Mouse (Mus musculus): ENCODE results near the gene Immp2l. TPM values are rescaled to one million over a fixed set of nuclear protein-coding genes. Genes with fewer than 3 reads are reported as not detected.
"Not testable (repeated sequence)": the region's sequence is repeated elsewhere in the genome, so short reads cannot be mapped to it uniquely, and the experiment has no call there.

Immp2l gene
- polyA plus RNA-seq, 1 experiment, result 14.8 TPM

DNA sequence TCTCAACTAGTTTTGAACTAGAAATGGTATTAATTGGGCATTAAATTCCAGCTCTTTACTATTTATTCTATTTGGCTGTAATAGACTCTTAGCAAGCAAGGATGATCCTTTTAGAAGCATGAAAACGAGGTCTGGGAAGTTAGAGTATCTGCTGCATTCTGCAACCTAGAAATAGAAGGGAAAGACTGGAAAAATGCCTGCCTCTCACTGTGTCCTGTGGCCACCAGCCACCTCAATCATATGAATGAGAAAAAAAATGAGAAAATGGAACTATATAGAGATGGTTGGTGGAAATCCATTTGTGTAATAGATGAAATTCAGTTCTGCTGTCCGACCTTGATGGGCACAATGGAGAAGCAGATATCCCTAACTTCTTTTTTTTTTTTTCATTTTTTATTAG is 810.8 kb downstream of the Immp2l start:
- Histone ChIP-seq H3K4me3 (ENCODE audit: insufficient read depth, low read depth, low read length) (no peak overlapping the region), H3K27me3 (replicated peaks; ENCODE audit: control insufficient read depth, insufficient read depth, low read length) (no peaks in the 10 kb centered on the region), H3K36me3 (ENCODE audit: control insufficient read depth, insufficient read depth, low read length) (no peaks in the 10 kb centered on the region), H3K27ac (ENCODE audit: insufficient read depth, low read depth, low read length) (no peak overlapping the region), H3K4me1 (ENCODE audit: control insufficient read depth, insufficient read depth, low read length) (no peaks in the 10 kb centered on the region)
- 93% methylated on average over 2 of the region's 2 CpGs for WGBS
- TF ChIP-seq POLR2A (IDR thresholded peaks at IDR 0.05; ENCODE audit: low read depth, low read length), result no peak
- TF ChIP-seq CTCF (conservative IDR thresholded peaks at IDR 0.05; ENCODE audit: insufficient read depth, insufficient read length, low read depth, low read length), result no peak
- DNase-seq, result no peak

DNA sequence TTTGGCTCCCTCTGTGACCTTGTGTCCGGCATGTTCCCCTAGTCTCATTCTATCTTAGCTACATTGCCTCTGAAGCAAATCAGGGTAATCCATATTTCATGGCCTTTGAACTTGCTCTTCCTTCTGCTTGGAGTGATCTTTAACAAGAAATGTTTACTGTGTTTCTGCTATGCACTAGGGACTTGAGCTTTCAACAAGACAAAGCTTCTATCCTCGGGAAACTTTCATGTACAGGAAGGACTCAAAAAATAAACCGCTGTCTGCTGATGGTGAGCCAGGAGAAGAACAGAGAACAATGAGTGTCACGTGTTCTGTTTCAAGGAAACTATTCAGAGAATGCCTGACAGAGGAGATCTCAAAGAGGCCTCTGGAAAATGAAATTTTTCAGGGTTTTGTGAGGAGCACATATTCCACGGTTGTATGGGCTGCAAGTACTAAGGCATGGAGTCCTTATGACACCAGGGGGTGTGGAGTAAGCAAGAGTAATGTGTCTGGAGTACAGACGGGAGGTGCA is 814.5 kb downstream of the Immp2l start:
- no peak overlapping the region for H3K4me3 ChIP-seq (ENCODE audit: insufficient read depth, low read depth, low read length)
- H3K27ac ChIP-seq (ENCODE audit: insufficient read depth, low read depth, low read length), result no peak overlapping the region
- no peaks in the 10 kb centered on the region for H3K36me3 ChIP-seq (ENCODE audit: control insufficient read depth, insufficient read depth, low read length)
- 65% methylated on average over 6 of the region's 6 CpGs for WGBS
- DNase-seq, result peak; percentile 12
- TF ChIP-seq POLR2A (IDR thresholded peaks at IDR 0.05; ENCODE audit: low read depth, low read length) (no peak), CTCF (conservative IDR thresholded peaks at IDR 0.05; ENCODE audit: insufficient read depth, insufficient read length, low read depth, low read length) (no peak)
- no peaks in the 10 kb centered on the region for H3K27me3 ChIP-seq (replicated peaks; ENCODE audit: control insufficient read depth, insufficient read depth, low read length)
- H3K4me1 ChIP-seq (ENCODE audit: control insufficient read depth, insufficient read depth, low read length), result no peaks in the 10 kb centered on the region

DNA sequence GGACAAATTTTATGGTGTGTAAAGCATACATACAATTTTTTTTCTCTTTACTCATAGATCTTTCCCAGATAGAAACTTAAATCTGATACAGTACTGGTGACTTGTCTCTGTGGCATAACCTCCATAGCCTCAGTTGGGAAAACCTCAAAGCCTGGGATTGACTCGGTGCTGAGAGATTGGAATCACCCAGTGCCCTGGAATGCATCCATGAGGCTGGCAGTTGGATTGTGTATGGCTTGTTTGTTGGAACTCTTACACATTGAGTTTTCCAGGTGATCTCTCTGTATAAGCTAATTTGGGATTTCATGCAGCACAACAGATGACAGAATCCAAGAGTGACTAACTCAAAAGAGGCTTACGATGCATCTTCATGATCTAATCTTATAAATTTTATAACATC is 815.4 kb downstream of the Immp2l start:
- WGBS, result 88% methylated on average over 2 of the region's 2 CpGs
- Histone ChIP-seq H3K36me3 (ENCODE audit: control insufficient read depth, insufficient read depth, low read length) (no peaks in the 10 kb centered on the region), H3K4me3 (ENCODE audit: insufficient read depth, low read depth, low read length) (no peak overlapping the region), H3K4me1 (ENCODE audit: control insufficient read depth, insufficient read depth, low read length) (no peaks in the 10 kb centered on the region), H3K27ac (ENCODE audit: insufficient read depth, low read depth, low read length) (no peak overlapping the region), H3K27me3 (replicated peaks; ENCODE audit: control insufficient read depth, insufficient read depth, low read length) (no peaks in the 10 kb centered on the region)
- TF ChIP-seq POLR2A (IDR thresholded peaks at IDR 0.05; ENCODE audit: low read depth, low read length) (no peak), CTCF (conservative IDR thresholded peaks at IDR 0.05; ENCODE audit: insufficient read depth, insufficient read length, low read depth, low read length) (no peak)
- DNase-seq, result no peak

DNA sequence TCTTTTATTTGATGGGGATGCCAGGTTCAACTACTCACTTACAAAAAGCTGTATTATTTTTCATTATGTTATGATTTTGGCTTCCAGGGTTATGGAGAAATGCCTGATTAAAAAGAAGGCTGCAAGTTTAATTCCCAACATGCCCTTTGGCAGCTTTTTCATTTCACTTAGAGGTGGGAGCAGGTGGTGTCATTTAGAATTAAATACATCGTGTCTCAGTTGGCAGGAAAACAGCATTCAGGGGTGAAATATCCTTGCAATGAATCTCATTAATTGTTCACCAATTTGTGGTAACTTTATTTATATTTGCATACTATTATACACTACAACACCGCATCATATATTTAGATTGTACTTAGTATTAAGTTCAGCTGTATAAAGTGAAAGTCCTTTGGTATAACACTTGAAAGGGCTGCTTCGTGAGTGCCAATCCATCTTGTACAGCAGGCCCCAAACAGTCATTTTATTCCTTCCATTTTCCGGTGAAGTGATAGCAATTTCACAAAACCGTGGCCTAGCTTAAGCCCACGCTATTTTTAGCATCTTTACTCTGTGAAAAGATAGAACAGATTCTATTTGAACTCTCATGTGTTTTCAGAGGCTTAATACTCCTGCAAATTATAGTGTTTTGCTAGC is 818.9 kb downstream of the Immp2l start:
- Histone ChIP-seq H3K4me1 (ENCODE audit: control insufficient read depth, insufficient read depth, low read length) (no peaks in the 10 kb centered on the region), H3K27me3 (replicated peaks; ENCODE audit: control insufficient read depth, insufficient read depth, low read length) (no peaks in the 10 kb centered on the region)
- TF ChIP-seq POLR2A (IDR thresholded peaks at IDR 0.05; ENCODE audit: low read depth, low read length), result no peak
- no peak for TF ChIP-seq CTCF (conservative IDR thresholded peaks at IDR 0.05; ENCODE audit: insufficient read depth, insufficient read length, low read depth, low read length)

DNA sequence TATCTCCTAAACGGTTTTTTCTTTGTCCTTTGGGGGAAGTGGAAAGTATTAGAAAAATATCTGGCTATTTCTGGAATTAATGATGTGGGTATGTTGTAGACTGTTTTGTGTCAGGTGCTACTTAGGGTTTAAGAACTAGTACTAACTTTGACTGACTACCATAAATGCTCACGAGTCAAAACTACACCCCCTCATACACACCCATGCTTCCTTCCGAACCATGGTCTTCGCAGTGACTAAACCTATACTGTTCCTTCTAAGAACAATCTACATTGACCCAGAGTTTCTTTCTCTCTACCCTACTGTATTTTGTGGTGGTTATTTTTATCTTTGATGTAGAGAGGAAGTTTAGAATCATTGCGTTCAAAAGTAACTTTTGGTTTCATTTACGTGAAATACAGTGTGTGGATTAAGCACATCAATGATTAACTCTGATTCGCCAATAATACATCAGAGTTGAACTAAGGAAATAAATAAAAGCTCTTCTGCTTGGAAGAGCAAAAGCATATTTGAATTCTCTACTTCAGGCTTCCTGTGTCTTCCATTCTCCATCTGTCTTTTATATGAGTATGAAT is 828.1 kb downstream of the Immp2l start:
- no peak overlapping the region for H3K4me3 ChIP-seq (ENCODE audit: insufficient read depth, low read depth, low read length)
- WGBS, result 57% methylated on average over 7 of the region's 7 CpGs
- no peaks in the 10 kb centered on the region for H3K36me3 ChIP-seq (ENCODE audit: control insufficient read depth, insufficient read depth, low read length)
- no peaks in the 10 kb centered on the region for H3K4me1 ChIP-seq (ENCODE audit: control insufficient read depth, insufficient read depth, low read length)
- H3K27me3 ChIP-seq (replicated peaks; ENCODE audit: control insufficient read depth, insufficient read depth, low read length), result no peaks in the 10 kb centered on the region
- peak; percentile 38 for DNase-seq
- H3K27ac ChIP-seq (ENCODE audit: insufficient read depth, low read depth, low read length), result no peak overlapping the region
- no peak for TF ChIP-seq POLR2A (IDR thresholded peaks at IDR 0.05; ENCODE audit: low read depth, low read length)
- TF ChIP-seq CTCF (conservative IDR thresholded peaks at IDR 0.05; ENCODE audit: insufficient read depth, insufficient read length, low read depth, low read length), result no peak

More for the DNA sequence above, 818.9 kb downstream of the Immp2l start:
- no peak overlapping the region for H3K4me3 ChIP-seq (ENCODE audit: insufficient read depth, low read depth, low read length)
- 55% methylated on average over 6 of the region's 6 CpGs for WGBS
- DNase-seq, result no peak
- H3K36me3 ChIP-seq (ENCODE audit: control insufficient read depth, insufficient read depth, low read length), result no peaks in the 10 kb centered on the region
- no peak overlapping the region for H3K27ac ChIP-seq (ENCODE audit: insufficient read depth, low read depth, low read length)

DNA sequence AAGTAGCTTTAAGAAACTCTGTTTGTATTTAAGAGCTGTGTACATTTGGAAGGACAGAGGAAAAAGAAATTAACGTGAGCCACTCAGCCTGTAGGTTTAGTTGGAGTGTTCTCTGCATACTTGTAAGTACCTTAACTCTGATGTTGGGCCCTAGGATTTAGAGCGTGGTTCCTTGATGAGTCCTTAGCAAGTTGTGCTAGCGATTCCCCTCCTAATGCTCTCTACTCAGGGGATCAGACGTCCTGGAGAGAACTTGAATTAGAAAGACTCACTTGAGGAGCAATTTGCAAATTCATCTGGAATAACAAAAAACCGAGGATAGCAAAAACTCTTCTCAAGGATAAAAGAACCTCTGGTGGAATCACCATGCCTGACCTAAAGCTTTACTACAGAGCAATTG is 835.8 kb downstream of the Immp2l start:
- H3K27me3 ChIP-seq (replicated peaks; ENCODE audit: control insufficient read depth, insufficient read depth, low read length); H3K4me3 ChIP-seq (ENCODE audit: insufficient read depth, low read depth, low read length); H3K27ac ChIP-seq (ENCODE audit: insufficient read depth, low read depth, low read length); H3K36me3 ChIP-seq (ENCODE audit: control insufficient read depth, insufficient read depth, low read length); DNase-seq; H3K4me1 ChIP-seq (ENCODE audit: control insufficient read depth, insufficient read depth, low read length): not testable (repeated sequence)
- 54% methylated on average over 5 of the region's 5 CpGs for WGBS

DNA sequence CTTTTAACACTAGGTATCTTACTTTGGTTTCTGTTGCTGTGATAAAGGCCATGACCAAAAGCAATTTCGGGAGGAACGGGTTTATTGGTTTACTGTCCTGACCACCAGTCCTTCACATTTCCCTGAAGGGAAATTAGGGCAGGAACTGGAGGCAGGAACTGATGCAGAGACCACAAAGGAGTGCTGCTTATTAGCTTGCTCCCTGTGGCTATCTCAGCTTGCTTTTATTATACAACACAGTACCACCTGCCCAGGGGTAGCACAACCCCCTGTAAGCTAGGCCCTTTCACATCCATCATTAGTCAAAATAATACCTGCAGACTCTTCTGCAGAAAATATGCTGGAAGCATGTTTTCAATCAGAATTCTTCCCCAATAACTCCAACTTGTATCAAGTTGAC is 844.4 kb downstream of the Immp2l start:
- no peak for DNase-seq
- H3K27me3 ChIP-seq (replicated peaks; ENCODE audit: control insufficient read depth, insufficient read depth, low read length), result no peaks in the 10 kb centered on the region; the same call in 1 of the 2 replicates
- no peak overlapping the region for H3K27ac ChIP-seq (ENCODE audit: insufficient read depth, low read depth, low read length)
- 65% methylated on average over 2 of the region's 2 CpGs for WGBS
- no peaks in the 10 kb centered on the region for H3K36me3 ChIP-seq (ENCODE audit: control insufficient read depth, insufficient read depth, low read length)
- no peaks in the 10 kb centered on the region; the same call in 1 of the 2 replicates for H3K4me1 ChIP-seq (ENCODE audit: control insufficient read depth, insufficient read depth, low read length)
- no peak overlapping the region for H3K4me3 ChIP-seq (ENCODE audit: insufficient read depth, low read depth, low read length)
- TF ChIP-seq CTCF (conservative IDR thresholded peaks at IDR 0.05; ENCODE audit: insufficient read depth, insufficient read length, low read depth, low read length) (no peak), POLR2A (IDR thresholded peaks at IDR 0.05; ENCODE audit: low read depth, low read length) (no peak)

Data from kidney, adult 2 months (tissue).